Mouse (Mus musculus) megakaryocyte, embryonic 14.5 days (primary cell): ENCODE results near the gene Cacng3.

Experiments
- FLI1 ChIP-seq: IDR thresholded peaks from 2 replicates; pipeline ENCODE4 v1.6.1; 2012; ENCODE audit warnings: low read length, inconsistent platforms, mixed read lengths
- GATA1 ChIP-seq: IDR thresholded peaks from 3 replicates; pipeline ENCODE4 v1.6.1; 2012; ENCODE audit warnings: mixed read lengths, low read length, inconsistent platforms, borderline replicate concordance

- no peak for TF ChIP-seq GATA1
- no peak for TF ChIP-seq FLI1
These were observed 39.1 kb upstream of the Cacng3 start for GRCm38 (mm10) chr7:122631151-122631550.
